Comparison of ENCODE assay signal across 8 mouse cellular contexts in the genomic region with DNA sequence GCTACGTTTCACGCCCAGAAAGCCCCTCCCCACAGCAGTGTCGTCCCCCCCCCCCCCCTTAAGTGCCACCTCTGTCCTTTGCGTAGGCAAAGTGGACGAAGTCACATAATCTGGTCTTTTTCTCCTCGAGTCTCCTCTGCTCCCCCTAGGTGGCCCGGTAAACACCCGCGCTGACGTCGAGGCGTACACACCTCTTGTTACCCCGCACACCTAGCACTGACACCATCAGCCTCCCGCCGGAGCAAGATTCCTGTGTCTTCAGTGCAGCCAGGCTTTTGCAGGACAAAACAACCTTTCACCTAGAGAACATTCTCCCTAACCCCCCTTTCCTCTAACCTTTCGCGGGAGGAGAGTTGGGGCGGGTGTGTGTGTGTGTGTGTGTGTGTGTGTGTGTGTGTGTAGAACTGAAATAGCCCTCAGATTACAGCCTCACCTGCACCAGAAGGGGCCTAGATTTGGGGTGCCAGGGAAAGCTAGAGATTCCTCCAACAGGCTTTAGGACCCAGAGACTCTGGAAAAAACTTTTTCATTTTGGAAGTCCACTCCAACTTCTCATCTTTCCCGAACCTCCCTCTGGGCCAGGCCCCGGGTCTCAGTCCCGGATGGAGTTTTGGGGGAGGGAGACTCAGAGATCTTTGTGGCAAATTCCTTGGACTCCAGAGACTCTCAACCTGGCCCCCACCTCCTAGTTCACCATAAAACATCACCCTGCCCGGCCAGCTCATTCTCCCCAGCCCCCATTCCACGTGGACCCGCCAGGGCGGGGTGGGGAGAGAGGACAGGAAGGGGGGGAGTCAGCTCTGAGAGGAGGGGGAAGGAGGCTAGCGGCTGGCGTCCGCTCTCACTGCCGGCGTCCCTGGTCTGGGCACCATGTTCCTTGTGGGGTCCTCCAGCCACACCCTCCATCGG. TPM values are rescaled to one million over a fixed set of nuclear protein-coding genes. Genes with fewer than 3 reads are reported as not detected.
DNase-seq lines count a peak whose midpoint lies in the region; ATAC-seq lines count a peak whose summit lies in the region.

A gene (plus strand): TSS at position 784 of the 909 bp plus-strand sequence.

- peak; percentile 43 for DNase-seq in thymus, postnatal 4 days
- no peak for DNase-seq in thymus, postnatal 36 days
- peak; percentile 35 to 74 for DNase-seq in kidney, postnatal 25 days
- peak; percentile 71 for DNase-seq in urinary bladder, postnatal 14 days (ENCODE audit: low spot score)
- DNase-seq in spleen, postnatal 10 days (ENCODE audit: low spot score in 2 of 2), result no peak

- no peaks in the 10 kb centered on the region for H3K9me3 ChIP-seq in embryonic facial prominence, embryonic 12.5 days
- no peaks in the 10 kb centered on the region for H3K9me3 ChIP-seq in heart, embryonic 11.5 days (replicated peaks; ENCODE audit: control insufficient read depth, low read length)
- H3K9me3 ChIP-seq in midbrain, embryonic 12.5 days, result no peaks in the 10 kb centered on the region

- peak within 1 kb of the TSS; percentile 57 for H3K4me2 ChIP-seq in embryonic facial prominence, embryonic 12.5 days (replicated peaks)
- H3K4me2 ChIP-seq in heart, embryonic 11.5 days, result peak within 1 kb of the TSS; percentile 94
- peak within 1 kb of the TSS; percentile 63 for H3K4me2 ChIP-seq in midbrain, embryonic 12.5 days (replicated peaks)

- peak within 1 kb of the TSS; percentile 95 for H3K27ac ChIP-seq in embryonic facial prominence, embryonic 12.5 days
- H3K27ac ChIP-seq in heart, embryonic 11.5 days (ENCODE audit: low read depth, low read length), result peak within 1 kb of the TSS; percentile 95
- peak within 1 kb of the TSS; percentile 68 for H3K27ac ChIP-seq in midbrain, embryonic 12.5 days (replicated peaks)

- ATAC-seq in embryonic facial prominence, embryonic 12.5 days (ENCODE audit: insufficient number of reproducible peaks, insufficient read depth, low FRiP score, low TSS enrichment), result peak; percentile 36
- peak; percentile 16; the same call in 1 of the 2 replicates for ATAC-seq in heart, embryonic 11.5 days (replicated peaks; ENCODE audit: insufficient number of reproducible peaks, low FRiP score, low TSS enrichment)
- ATAC-seq in midbrain, embryonic 12.5 days (ENCODE audit: low FRiP score, low read depth), result 0 out of 2 replicates have a peak, but pooled peaks have one; percentile 9

- H3K9ac ChIP-seq in embryonic facial prominence, embryonic 12.5 days, result peak within 1 kb of the TSS; percentile 80
- peak within 1 kb of the TSS; percentile 90 for H3K9ac ChIP-seq in heart, embryonic 11.5 days (ENCODE audit: low read depth, low read length)
- H3K9ac ChIP-seq in midbrain, embryonic 12.5 days (replicated peaks), result peak within 1 kb of the TSS; percentile 67

- peaks cover 17% of the 10 kb centered on the region for H3K36me3 ChIP-seq in embryonic facial prominence, embryonic 12.5 days
- peaks cover 5% of the 10 kb centered on the region for H3K36me3 ChIP-seq in heart, embryonic 11.5 days (ENCODE audit: control insufficient read depth, insufficient read depth, low read length)
- H3K36me3 ChIP-seq in midbrain, embryonic 12.5 days, result peaks cover 3% of the 10 kb centered on the region; the same call in 1 of the 2 replicates

- peak within 1 kb of the TSS; percentile 72 for H3K4me3 ChIP-seq in embryonic facial prominence, embryonic 12.5 days
- H3K4me3 ChIP-seq in heart, embryonic 11.5 days (ENCODE audit: low read depth, low read length), result peak within 1 kb of the TSS; percentile 82
- H3K4me3 ChIP-seq in midbrain, embryonic 12.5 days, result peak within 1 kb of the TSS; percentile 57

- no peaks in the 10 kb centered on the region for H3K27me3 ChIP-seq in embryonic facial prominence, embryonic 12.5 days
- H3K27me3 ChIP-seq in heart, embryonic 11.5 days (ENCODE audit: control insufficient read depth, insufficient read depth, low read length), result no peaks in the 10 kb centered on the region
- peaks cover 53% of the 10 kb centered on the region for H3K27me3 ChIP-seq in midbrain, embryonic 12.5 days

- peaks cover 35% of the 10 kb centered on the region for H3K4me1 ChIP-seq in embryonic facial prominence, embryonic 12.5 days
- peaks cover 37% of the 10 kb centered on the region for H3K4me1 ChIP-seq in heart, embryonic 11.5 days (ENCODE audit: control insufficient read depth, insufficient read depth, low read length)
- H3K4me1 ChIP-seq in midbrain, embryonic 12.5 days, result peaks cover 19% of the 10 kb centered on the region; the same call in 1 of the 2 replicates

- under 1% methylated on average over 28 of the region's 31 CpGs for WGBS in embryonic facial prominence, embryonic 12.5 days
- WGBS in heart, embryonic 11.5 days (ENCODE audit: insufficient replicate concordance), result under 1% methylated on average over 29 of the region's 31 CpGs
- WGBS in midbrain, embryonic 12.5 days, result under 1% methylated on average over 31 of the region's 31 CpGs

RNA-seq across cellular contexts. Expression of the gene that starts here (rescaled TPM):
- 109 and 113 TPM in 2 replicates for polyA plus RNA-seq in embryonic facial prominence, embryonic 12.5 days (2016; fragmentation: Nextera tagmentation; extraction: Ambion mirVana)
- polyA plus RNA-seq in heart, embryonic 11.5 days (2014; fragmentation: Nextera tagmentation; extraction: Ambion mirVana), result 89.3 and 107 TPM in 2 replicates
- polyA plus RNA-seq in midbrain, embryonic 12.5 days (2016; fragmentation: Nextera tagmentation; extraction: Ambion mirVana), result 44.5 and 48.0 TPM in 2 replicates

Comparison
In these comparisons a context has a peak if more than half of its experiments do, and no peak if none do; other contexts are left out.
1. DNase-seq: peak in thymus, postnatal 4 days (single experiment), kidney, postnatal 25 days (2 of 2) and urinary bladder, postnatal 14 days (single experiment); none in thymus, postnatal 36 days (0 of 2) and spleen, postnatal 10 days (0 of 2).
2. Peak in every context shown above with its lines, with median percentiles within 50 percentile points of each other: ATAC-seq, H3K27ac ChIP-seq, H3K4me2 ChIP-seq, H3K4me3 ChIP-seq and H3K9ac ChIP-seq.